ENCODE assay signal across 8 mouse cellular contexts in the genomic region with DNA sequence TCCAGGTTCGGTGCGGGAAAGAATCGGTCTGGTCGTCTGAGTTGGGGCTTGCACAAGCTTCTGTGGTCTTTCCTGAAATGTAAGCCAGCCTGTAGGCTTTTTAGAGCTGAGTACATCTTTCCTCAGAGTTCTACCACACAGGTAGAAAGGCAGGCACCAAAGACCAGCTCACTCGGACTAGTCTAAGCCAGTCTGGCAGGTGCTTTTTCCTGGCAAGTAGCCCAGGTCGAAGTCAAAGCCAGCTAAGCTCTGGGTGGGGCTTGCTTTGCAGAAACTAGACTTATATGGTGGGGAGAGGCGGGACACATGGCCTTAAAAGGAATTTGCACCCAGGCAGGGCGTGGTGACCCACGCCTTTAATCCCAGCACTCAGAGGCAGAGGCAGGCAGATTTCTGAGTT. TPM values are rescaled to one million over a fixed set of nuclear protein-coding genes. Genes with fewer than 3 reads are reported as not detected.
DNase-seq lines count a peak whose midpoint lies in the region; ATAC-seq and TF ChIP-seq lines count a peak whose summit lies in the region.
"Not testable (repeated sequence)": the region's sequence is repeated elsewhere in the genome, so short reads cannot be mapped to it uniquely, and the experiment has no call there.

No protein-coding gene starts in this region.

- TF ChIP-seq CTCF in G1E (IDR thresholded peaks at IDR 0.05; ENCODE audit: low read depth, low read length); kidney, postnatal 0 days (IDR thresholded peaks at IDR 0.05; ENCODE audit: low read depth); stomach, postnatal 0 days (IDR thresholded peaks at IDR 0.05; ENCODE audit: low read depth): not testable (repeated sequence)

- TF ChIP-seq EP300 in stomach, postnatal 0 days (optimal IDR thresholded peaks at IDR 0.05): not testable (repeated sequence)

- H3K4me2 ChIP-seq in hindbrain, embryonic 16.5 days (ENCODE audit: low read length): peak overlapping the region; percentile 34; the same call in 1 of the 2 replicates
- not testable (repeated sequence) for H3K4me2 ChIP-seq in kidney, postnatal 0 days (ENCODE audit: low read length); midbrain, embryonic 12.5 days (replicated peaks); stomach, postnatal 0 days (replicated peaks; ENCODE audit: low read depth)
- peak overlapping the region; percentile 44 for H3K4me2 ChIP-seq in liver, embryonic 15.5 days

- peaks cover 18% of the 10 kb centered on the region for H3K27me3 ChIP-seq in G1E (ENCODE audit: insufficient read depth, low read length)
- not testable (repeated sequence) for H3K27me3 ChIP-seq in hindbrain, embryonic 16.5 days (replicated peaks; ENCODE audit: control insufficient read depth, insufficient read depth, low read length); kidney, postnatal 0 days (ENCODE audit: insufficient read depth, low read length); midbrain, embryonic 12.5 days; stomach, postnatal 0 days (ENCODE audit: control insufficient read depth, insufficient read depth, low read length)
- H3K27me3 ChIP-seq in liver, embryonic 15.5 days: peaks cover 29% of the 10 kb centered on the region

- 41% methylated on average over 4 of the region's 9 CpGs for WGBS in hindbrain, embryonic 16.5 days
- 59% methylated on average over 3 of the region's 9 CpGs for WGBS in kidney, postnatal 0 days
- WGBS in liver, embryonic 15.5 days (ENCODE audit: insufficient replicate concordance): 22% methylated on average over 4 of the region's 9 CpGs
- 47% methylated on average over 4 of the region's 9 CpGs for WGBS in midbrain, embryonic 12.5 days
- 44% methylated on average over 3 of the region's 9 CpGs for WGBS in stomach, postnatal 0 days

- H3K4me1 ChIP-seq in G1E (ENCODE audit: insufficient read depth, low read depth, low read length); hindbrain, embryonic 16.5 days (ENCODE audit: control insufficient read depth, insufficient read depth, low read depth, low read length); kidney, postnatal 0 days (replicated peaks; ENCODE audit: insufficient read depth, low read length); midbrain, embryonic 12.5 days; stomach, postnatal 0 days (replicated peaks; ENCODE audit: control insufficient read depth, insufficient read depth): not testable (repeated sequence)
- H3K4me1 ChIP-seq in liver, embryonic 15.5 days (replicated peaks): peaks cover 13% of the 10 kb centered on the region

- H3K9ac ChIP-seq in hindbrain, embryonic 16.5 days (ENCODE audit: low read depth, low read length); kidney, postnatal 0 days (ENCODE audit: low read depth, low read length); liver, embryonic 15.5 days; midbrain, embryonic 12.5 days (replicated peaks); stomach, postnatal 0 days (ENCODE audit: low read length): not testable (repeated sequence)

- DNase-seq in G1E (ENCODE audit: low spot score); kidney, postnatal 0 days (ENCODE audit: low spot score): not testable (repeated sequence)
- DNase-seq in cerebellum, postnatal 10 days: peak; percentile 19 to 22
- DNase-seq in stomach, postnatal 0 days (ENCODE audit: low spot score): peak; percentile 64

- not testable (repeated sequence) for H3K27ac ChIP-seq in hindbrain, embryonic 16.5 days (ENCODE audit: low read depth, low read length); kidney, postnatal 0 days; liver, embryonic 15.5 days (replicated peaks); midbrain, embryonic 12.5 days (replicated peaks); stomach, postnatal 0 days (replicated peaks)

- not testable (repeated sequence) for H3K36me3 ChIP-seq in G1E (replicated peaks); hindbrain, embryonic 16.5 days (ENCODE audit: control insufficient read depth, insufficient read depth, low read length); kidney, postnatal 0 days (ENCODE audit: insufficient read depth, low read length); liver, embryonic 15.5 days (replicated peaks); midbrain, embryonic 12.5 days; stomach, postnatal 0 days (ENCODE audit: control insufficient read depth, insufficient read depth, low read length)

- 0 out of 2 replicates have a peak, but pooled peaks have one; percentile 12 for ATAC-seq in G1E (ENCODE audit: extremely low read depth, insufficient number of reproducible peaks, low FRiP score, poor library complexity, severe bottlenecking)
- ATAC-seq in frontal cortex, adult (ENCODE audit: low TSS enrichment): peak; percentile 50
- ATAC-seq in hindbrain, embryonic 16.5 days: peak; percentile 75
- ATAC-seq in kidney, postnatal 0 days (replicated peaks; ENCODE audit: low FRiP score, low read depth): peak; percentile 92
- peak; percentile 78 for ATAC-seq in liver, embryonic 15.5 days (ENCODE audit: insufficient read depth)
- peak; percentile 48 for ATAC-seq in midbrain, embryonic 12.5 days (ENCODE audit: low FRiP score, low read depth)
- peak; percentile 94 for ATAC-seq in stomach, postnatal 0 days (ENCODE audit: low FRiP score, low TSS enrichment)

- not testable (repeated sequence) for H3K9me3 ChIP-seq in G1E (replicated peaks); hindbrain, embryonic 16.5 days (ENCODE audit: control insufficient read depth, low read length); kidney, postnatal 0 days (replicated peaks; ENCODE audit: low read length); liver, embryonic 15.5 days (replicated peaks); midbrain, embryonic 12.5 days; stomach, postnatal 0 days (ENCODE audit: control insufficient read depth, low read length)

- H3K4me3 ChIP-seq in G1E (ENCODE audit: low read depth, low read length); hindbrain, embryonic 16.5 days (ENCODE audit: low read length); kidney, postnatal 0 days (replicated peaks; ENCODE audit: low read depth, low read length); liver, embryonic 15.5 days (replicated peaks); midbrain, embryonic 12.5 days; stomach, postnatal 0 days (ENCODE audit: low read depth, low read length): not testable (repeated sequence)

RNA-seq across cellular contexts. Expression of a gene that starts 27.9 kb away (rescaled TPM):
- total RNA-seq in G1E (2014; fragmentation: Nextera tagmentation) (not detected in 2 replicates), G1E (2017) (0.11 and 0.12 TPM in 2 replicates)
- polyA plus RNA-seq in G1E (2012): 0.01 TPM in 1 of 2 replicates, not detected in the other
- 14.4 and 15.4 TPM in 2 replicates for polyA plus RNA-seq in hindbrain, embryonic 16.5 days (2015; fragmentation: Nextera tagmentation; extraction: Ambion mirVana)
- 15.7 and 16.4 TPM in 2 replicates for polyA plus RNA-seq in kidney, postnatal 0 days (2015; fragmentation: Nextera tagmentation; extraction: Ambion mirVana)
- polyA plus RNA-seq in liver, embryonic 15.5 days (2015; fragmentation: Nextera tagmentation; extraction: Ambion mirVana): 11.2 and 14.1 TPM in 2 replicates
- polyA plus RNA-seq in midbrain, embryonic 12.5 days (2016; fragmentation: Nextera tagmentation; extraction: Ambion mirVana): 4.7 and 5.0 TPM in 2 replicates
- 24.7 and 25.2 TPM in 2 replicates for polyA plus RNA-seq in stomach, postnatal 0 days (2015; fragmentation: Nextera tagmentation; extraction: Ambion mirVana)

Comparison
In these comparisons a context has a peak if more than half of its experiments do, and no peak if none do; other contexts are left out.
1. ATAC-seq: peak in every context shown above with its lines; median percentile 94 in stomach, postnatal 0 days; 92 in kidney, postnatal 0 days; 78 in liver, embryonic 15.5 days; 75 in hindbrain, embryonic 16.5 days; 50 in frontal cortex, adult; 48 in midbrain, embryonic 12.5 days; 12 in G1E.